Mouse (Mus musculus): Measurements from ENCODE around the gene Socs7. TPM values are rescaled to one million over a fixed set of nuclear protein-coding genes. Genes with fewer than 3 reads are reported as not detected.
A peak's percentile ranks its signal among the peaks of the same experiment; 100 is the strongest.

Gene Socs7
- polyA plus RNA-seq, 1 experiment from 2014 or later = 10.6 TPM

DNA sequence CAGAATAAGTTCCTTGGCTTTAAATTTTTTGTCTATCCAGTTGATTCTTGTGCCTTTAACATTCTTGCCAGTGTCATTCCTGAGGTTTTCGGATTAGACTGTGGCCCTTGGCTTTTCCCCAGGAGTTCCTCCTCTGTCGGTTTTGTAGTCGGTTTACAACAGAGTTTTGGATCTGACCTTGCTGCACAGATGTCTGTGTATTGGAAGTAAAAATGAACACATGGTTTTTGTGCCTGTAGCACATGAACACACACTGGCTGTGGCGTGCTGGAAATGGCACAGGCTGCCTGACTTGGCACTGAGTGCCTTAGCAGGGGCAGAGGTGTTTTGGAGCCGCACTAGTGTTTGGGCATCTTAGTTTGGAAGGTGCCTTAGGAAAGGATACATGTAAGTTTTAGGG lies 6.2 kb downstream of the Socs7 start:
- Histone ChIP-seq H3K9ac (replicated peaks) (no peak overlapping the region), H3K4me3 (no peak overlapping the region), H3K4me2 (replicated peaks) (no peak overlapping the region), H3K27me3 (no peaks in the 10 kb centered on the region), H3K4me1 (peaks cover 66% of the 10 kb centered on the region), H3K36me3 (0 out of 2 replicates have a peak, but pooled peaks cover 3% of the 10 kb centered on the region), H3K9me3 (no peaks in the 10 kb centered on the region), H3K27ac (replicated peaks) (peak overlapping the region; percentile 58; the same call in 1 of the 2 replicates)
- ATAC-seq (replicated peaks) = no peak
- WGBS = 63% methylated on average over 5 of the region's 5 CpGs

DNA sequence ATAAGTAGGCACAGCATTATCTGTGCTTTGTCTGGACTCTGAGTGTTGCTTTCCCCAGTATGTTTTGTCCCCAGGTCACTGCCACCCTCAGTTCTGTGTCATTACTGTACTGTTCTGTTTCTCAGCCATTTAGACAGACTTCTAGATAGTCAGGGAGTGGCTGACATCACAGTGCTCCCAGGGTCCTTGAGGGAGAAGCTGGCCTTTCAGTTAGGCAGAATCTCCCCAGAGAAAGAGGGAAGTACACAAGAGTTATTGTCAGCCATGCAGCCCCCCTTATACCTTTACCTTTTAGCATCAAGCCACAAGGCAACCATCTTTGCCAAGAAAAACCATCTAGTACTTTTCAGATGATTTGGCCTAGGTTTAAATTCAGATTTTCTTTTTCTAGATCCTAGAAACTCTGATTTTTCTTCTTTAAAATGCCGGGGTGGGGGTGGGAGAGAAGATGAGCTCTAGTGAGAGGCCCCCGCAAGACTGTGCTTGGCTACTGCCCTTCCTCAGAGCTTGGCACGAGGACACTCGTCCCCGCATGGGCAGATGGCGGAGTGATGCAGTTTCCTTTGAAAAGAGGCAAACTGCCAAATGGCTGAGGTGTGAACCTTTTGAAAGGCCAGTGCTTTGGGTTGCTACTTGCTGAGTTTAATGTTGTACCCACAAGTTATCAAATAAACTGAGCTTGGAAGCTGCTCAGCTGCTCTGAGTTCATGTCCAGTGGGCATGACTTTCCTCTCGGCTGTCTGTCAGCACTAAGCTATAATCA lies 8.2 kb downstream of the Socs7 start:
- Histone ChIP-seq H3K27ac (replicated peaks) (0 out of 2 replicates have a peak overlapping the region, but pooled peaks have one; percentile 36), H3K27me3 (no peaks in the 10 kb centered on the region), H3K9me3 (no peaks in the 10 kb centered on the region), H3K36me3 (peaks cover 11% of the 10 kb centered on the region; the same call in 1 of the 2 replicates), H3K4me1 (peaks cover 46% of the 10 kb centered on the region), H3K4me3 (no peak overlapping the region), H3K9ac (replicated peaks) (no peak overlapping the region), H3K4me2 (replicated peaks) (no peak overlapping the region)
- ATAC-seq (replicated peaks) = no peak
- 51% methylated on average over 7 of the region's 7 CpGs for WGBS

DNA sequence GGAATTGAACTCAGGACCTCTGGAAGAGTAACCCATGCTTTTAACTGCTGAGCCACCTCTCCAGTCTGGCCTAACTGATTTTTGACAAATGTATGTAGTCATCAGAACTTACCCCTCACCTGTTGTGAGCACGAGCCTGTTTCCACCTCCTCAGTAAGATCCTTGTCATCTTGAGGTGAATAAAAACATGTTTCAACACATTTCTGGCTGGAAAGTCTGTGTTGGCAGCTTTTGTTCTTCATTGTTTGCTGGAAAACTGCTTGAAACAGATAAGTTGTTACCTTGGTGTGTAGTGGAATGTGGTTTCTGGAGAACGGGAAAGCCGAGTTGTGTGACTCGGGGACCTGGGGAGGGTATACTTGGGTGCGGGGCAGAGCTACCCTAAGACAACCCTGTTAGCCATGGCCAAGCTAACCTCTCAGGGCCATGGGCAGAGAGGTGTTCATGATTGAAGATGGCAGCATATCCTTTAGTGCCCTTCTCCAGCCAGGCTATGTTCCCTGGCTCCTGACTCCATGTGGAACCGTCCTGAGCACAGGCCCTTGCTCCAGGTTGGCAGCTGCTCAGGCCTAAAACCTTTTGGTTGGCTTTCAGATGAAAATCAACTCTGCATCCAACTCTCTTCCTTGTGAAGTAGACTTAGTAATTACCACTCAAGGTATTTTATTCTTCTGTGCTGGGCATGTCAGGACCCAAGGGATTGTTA lies 10.0 kb downstream of the Socs7 start:
- Histone ChIP-seq H3K4me3 (no peak overlapping the region), H3K36me3 (peaks cover 21% of the 10 kb centered on the region), H3K27me3 (no peaks in the 10 kb centered on the region), H3K27ac (replicated peaks) (no peak overlapping the region), H3K9me3 (no peaks in the 10 kb centered on the region), H3K4me1 (peaks cover 29% of the 10 kb centered on the region), H3K4me2 (replicated peaks) (no peak overlapping the region), H3K9ac (replicated peaks) (no peak overlapping the region)
- ATAC-seq (replicated peaks) = no peak
- WGBS = 83% methylated on average over 6 of the region's 6 CpGs

DNA sequence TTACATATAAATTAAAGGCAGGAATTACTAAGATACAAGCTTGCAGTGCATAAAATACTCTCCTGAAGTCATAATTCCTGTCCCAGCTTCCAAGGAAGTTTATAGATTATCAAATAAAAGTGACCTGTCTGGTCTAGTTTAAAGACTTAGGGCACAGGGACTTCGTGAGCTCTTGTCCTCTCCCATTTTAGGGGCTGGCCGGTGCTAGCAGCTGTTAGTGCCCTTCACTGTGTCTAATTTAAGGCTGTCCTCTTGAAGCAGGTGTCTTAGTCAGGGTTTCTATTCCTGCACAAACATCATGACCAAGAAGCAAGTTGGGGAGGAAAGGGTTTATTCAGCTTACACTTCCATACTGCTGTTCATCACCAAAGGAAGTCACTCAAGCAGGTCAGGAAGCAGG lies 11.1 kb downstream of the Socs7 start:
- 92% methylated on average over 2 of the region's 2 CpGs for WGBS
- Histone ChIP-seq H3K27me3 (no peaks in the 10 kb centered on the region), H3K4me3 (no peak overlapping the region), H3K4me1 (peaks cover 20% of the 10 kb centered on the region), H3K36me3 (peaks cover 31% of the 10 kb centered on the region), H3K27ac (replicated peaks) (no peak overlapping the region), H3K4me2 (replicated peaks) (no peak overlapping the region), H3K9ac (replicated peaks) (no peak overlapping the region), H3K9me3 (no peaks in the 10 kb centered on the region)
- no peak for ATAC-seq (replicated peaks)

DNA sequence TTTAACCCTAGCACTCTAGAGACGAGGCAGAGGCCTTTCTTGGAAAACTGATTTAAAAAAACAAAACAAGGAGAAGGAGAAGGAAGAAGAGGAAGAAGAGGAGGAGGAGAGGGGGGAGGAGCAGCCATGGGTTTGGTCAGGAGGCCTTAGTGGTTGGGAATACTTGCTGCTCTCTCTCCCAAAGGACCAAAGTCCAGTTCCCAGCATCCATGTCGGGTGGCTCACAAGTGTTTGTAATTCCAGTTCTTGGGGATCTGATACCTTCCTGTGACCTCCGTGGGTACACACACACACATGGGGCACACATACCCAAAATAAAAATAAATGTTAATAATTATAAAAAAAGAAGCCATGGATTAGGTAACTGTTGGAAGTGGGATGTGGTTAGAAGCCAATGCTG lies 17.7 kb downstream of the Socs7 start:
- ATAC-seq (replicated peaks) = no peak
- H3K4me2 ChIP-seq (replicated peaks) = no peak overlapping the region
- no peak overlapping the region for H3K27ac ChIP-seq (replicated peaks)
- H3K4me3 ChIP-seq = no peak overlapping the region
- peaks cover 7% of the 10 kb centered on the region; the same call in 1 of the 2 replicates for H3K4me1 ChIP-seq
- H3K36me3 ChIP-seq = peaks cover 63% of the 10 kb centered on the region
- no peak overlapping the region for H3K9ac ChIP-seq (replicated peaks)
- no peaks in the 10 kb centered on the region for H3K9me3 ChIP-seq
- 92% methylated on average over 3 of the region's 3 CpGs for WGBS
- H3K27me3 ChIP-seq = no peaks in the 10 kb centered on the region

DNA sequence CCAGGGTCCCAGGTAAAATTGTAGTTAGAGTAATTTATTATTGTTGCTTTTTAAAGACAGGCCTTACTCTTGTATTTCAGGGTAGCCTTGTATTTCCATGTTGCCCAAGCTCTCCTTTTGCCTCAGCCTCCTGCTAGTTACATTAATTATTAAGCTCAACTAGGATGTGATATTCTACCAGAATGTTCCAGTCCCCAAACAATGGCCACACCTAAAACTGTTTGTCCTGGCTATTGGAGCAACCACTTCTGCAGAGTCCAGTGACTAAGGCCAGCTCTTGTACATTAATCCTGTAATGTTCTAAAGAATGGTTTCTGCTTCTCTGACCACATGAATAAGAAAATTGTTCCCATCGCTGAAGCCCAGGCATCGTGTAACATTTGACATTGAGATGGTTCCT lies 20.7 kb downstream of the Socs7 start:
- H3K4me3 ChIP-seq = no peak overlapping the region
- H3K4me2 ChIP-seq (replicated peaks) = no peak overlapping the region
- no peak overlapping the region; the same call in 1 of the 2 replicates for H3K27ac ChIP-seq (replicated peaks)
- WGBS = 91% methylated on average over 2 of the region's 2 CpGs
- no peak for ATAC-seq (replicated peaks)
- no peak overlapping the region for H3K9ac ChIP-seq (replicated peaks)
- peaks cover 52% of the 10 kb centered on the region for H3K36me3 ChIP-seq
- H3K9me3 ChIP-seq = no peaks in the 10 kb centered on the region
- H3K4me1 ChIP-seq = peaks cover 7% of the 10 kb centered on the region; the same call in 1 of the 2 replicates
- H3K27me3 ChIP-seq = no peaks in the 10 kb centered on the region

DNA sequence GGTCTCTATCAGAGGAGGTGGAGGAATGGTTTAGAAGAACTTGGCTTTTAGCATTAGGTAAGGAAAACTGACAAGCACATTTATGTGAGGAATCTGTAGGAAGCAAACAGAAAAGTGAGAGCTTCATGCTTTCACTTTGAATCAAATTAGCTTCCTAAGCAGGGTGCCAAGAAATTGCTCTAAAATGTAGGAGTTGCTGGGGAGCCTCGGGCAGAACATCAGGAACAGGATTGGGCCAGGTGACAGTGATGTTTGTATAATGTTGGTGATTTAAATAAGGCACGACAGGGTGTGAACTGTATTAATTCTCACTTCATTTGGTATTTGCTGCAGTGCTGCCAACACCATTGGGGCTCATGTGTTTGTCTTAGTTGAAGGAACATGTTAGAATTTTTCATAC lies 21.4 kb downstream of the Socs7 start:
- no peak overlapping the region for H3K9ac ChIP-seq (replicated peaks)
- H3K4me2 ChIP-seq (replicated peaks) = no peak overlapping the region
- H3K27me3 ChIP-seq = no peaks in the 10 kb centered on the region
- no peak overlapping the region for H3K4me3 ChIP-seq
- H3K9me3 ChIP-seq = no peaks in the 10 kb centered on the region
- peaks cover 7% of the 10 kb centered on the region; the same call in 1 of the 2 replicates for H3K4me1 ChIP-seq
- H3K27ac ChIP-seq (replicated peaks) = peak overlapping the region; percentile 11; the same call in 1 of the 2 replicates
- 51% methylated on average over 2 of the region's 2 CpGs for WGBS
- H3K36me3 ChIP-seq = peaks cover 49% of the 10 kb centered on the region
- no peak for ATAC-seq (replicated peaks)

DNA sequence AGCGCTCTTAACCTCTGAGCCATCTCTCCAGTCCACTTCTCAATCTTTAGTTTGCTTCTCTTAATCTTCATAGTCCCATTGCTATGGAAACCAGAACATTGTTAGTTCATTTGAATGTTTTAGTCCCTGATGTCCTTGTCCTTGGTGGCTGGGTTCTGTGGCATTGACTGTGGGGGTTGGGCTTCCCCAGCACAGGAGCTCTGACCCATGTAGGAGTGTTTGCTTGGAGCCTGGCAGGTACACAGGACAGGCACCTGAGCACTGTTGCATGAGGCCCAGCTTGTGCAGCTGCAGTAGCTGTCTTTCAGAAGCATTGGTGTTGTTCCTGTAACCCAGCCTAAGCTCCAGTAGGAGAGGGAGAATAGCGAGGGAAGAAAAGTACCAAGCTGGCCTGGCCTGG lies 25.5 kb downstream of the Socs7 start:
- Histone ChIP-seq H3K9ac (replicated peaks) (no peak overlapping the region), H3K4me2 (replicated peaks) (no peak overlapping the region), H3K27me3 (no peaks in the 10 kb centered on the region), H3K36me3 (peaks cover 67% of the 10 kb centered on the region), H3K9me3 (no peaks in the 10 kb centered on the region), H3K4me1 (peaks cover 13% of the 10 kb centered on the region), H3K27ac (replicated peaks) (no peak overlapping the region), H3K4me3 (no peak overlapping the region)
- 87% methylated on average over 2 of the region's 2 CpGs for WGBS
- no peak for ATAC-seq (replicated peaks)

DNA sequence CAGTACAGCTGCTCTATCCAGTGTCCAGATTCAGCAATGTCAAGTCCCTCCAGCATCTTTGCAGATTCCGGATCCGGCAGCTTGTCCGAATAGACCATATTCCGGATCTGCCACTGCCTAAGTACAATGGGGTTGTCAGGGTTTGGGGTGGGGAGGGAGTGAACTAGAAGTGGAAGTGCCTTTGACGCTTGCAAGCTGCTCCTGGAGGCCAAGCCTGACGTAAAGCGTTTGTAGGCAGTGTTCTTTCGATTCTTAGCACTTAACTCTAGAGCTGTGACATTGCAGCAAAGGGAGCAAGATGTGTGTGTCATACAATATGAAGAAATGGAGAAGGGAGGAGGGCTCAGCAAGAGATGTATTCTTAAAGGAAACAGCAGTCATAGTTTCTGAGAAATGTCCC lies 26.8 kb downstream of the Socs7 start:
- H3K4me3 ChIP-seq = no peak overlapping the region
- H3K27me3 ChIP-seq = no peaks in the 10 kb centered on the region
- no peak overlapping the region for H3K4me2 ChIP-seq (replicated peaks)
- H3K9ac ChIP-seq (replicated peaks) = no peak overlapping the region
- ATAC-seq (replicated peaks) = no peak
- H3K36me3 ChIP-seq = peaks cover 69% of the 10 kb centered on the region
- WGBS = 85% methylated on average over 8 of the region's 8 CpGs
- H3K4me1 ChIP-seq = peaks cover 6% of the 10 kb centered on the region; the same call in 1 of the 2 replicates
- no peak overlapping the region for H3K27ac ChIP-seq (replicated peaks)
- H3K9me3 ChIP-seq = no peaks in the 10 kb centered on the region

DNA sequence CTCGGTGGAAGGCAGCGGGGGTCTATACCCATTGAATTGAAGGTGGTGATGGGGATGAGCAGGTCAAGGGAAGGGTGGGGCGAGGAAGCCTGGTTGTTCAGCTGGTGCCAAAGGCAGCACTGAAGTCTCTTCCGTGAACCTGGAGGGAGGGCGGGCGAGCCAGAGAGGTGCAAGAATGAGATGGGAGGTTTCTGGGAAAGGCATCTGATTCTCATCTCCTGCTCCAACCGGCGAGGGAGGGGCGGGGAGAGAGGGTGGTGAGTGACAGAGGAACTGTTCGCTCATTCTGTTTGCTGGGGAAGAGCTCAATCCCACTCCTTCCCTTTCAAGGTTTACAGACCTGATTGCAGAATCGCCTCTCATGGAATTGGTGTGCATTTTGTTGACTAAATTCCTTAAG lies 31.3 kb downstream of the Socs7 start:
- no peak overlapping the region for H3K9ac ChIP-seq (replicated peaks)
- H3K36me3 ChIP-seq = peaks cover 62% of the 10 kb centered on the region
- no peak overlapping the region for H3K4me2 ChIP-seq (replicated peaks)
- peaks cover 6% of the 10 kb centered on the region; the same call in 1 of the 2 replicates for H3K4me1 ChIP-seq
- H3K4me3 ChIP-seq = no peak overlapping the region
- no peaks in the 10 kb centered on the region for H3K9me3 ChIP-seq
- ATAC-seq (replicated peaks) = no peak
- H3K27me3 ChIP-seq = no peaks in the 10 kb centered on the region
- WGBS = 82% methylated on average over 11 of the region's 11 CpGs
- no peak overlapping the region for H3K27ac ChIP-seq (replicated peaks)

DNA sequence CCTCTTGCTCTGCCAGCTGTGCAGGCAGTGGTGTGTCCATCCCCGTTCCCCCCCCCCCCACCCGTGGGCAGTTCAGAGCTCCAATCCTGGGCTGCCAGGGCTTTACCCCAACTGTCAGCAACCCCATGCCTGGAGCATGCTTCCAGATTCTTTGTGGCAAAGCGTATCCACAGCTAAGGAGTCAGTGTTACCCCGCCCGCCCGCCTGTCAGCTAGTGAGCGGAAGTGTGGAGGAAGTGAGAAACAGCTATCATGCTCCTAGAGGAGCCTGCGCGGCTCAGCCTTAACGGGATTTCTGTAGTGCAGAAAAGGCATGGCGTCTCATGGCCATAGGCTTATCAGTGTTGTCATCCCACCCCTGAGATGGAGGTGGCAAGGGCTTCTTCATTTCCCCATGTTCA lies 31.8 kb downstream of the Socs7 start:
- no peaks in the 10 kb centered on the region for H3K9me3 ChIP-seq
- H3K27ac ChIP-seq (replicated peaks) = no peak overlapping the region
- H3K9ac ChIP-seq (replicated peaks) = no peak overlapping the region
- no peak overlapping the region for H3K4me2 ChIP-seq (replicated peaks)
- peaks cover 6% of the 10 kb centered on the region; the same call in 1 of the 2 replicates for H3K4me1 ChIP-seq
- ATAC-seq (replicated peaks) = no peak
- H3K27me3 ChIP-seq = no peaks in the 10 kb centered on the region
- peaks cover 57% of the 10 kb centered on the region for H3K36me3 ChIP-seq
- no peak overlapping the region for H3K4me3 ChIP-seq
- 84% methylated on average over 11 of the region's 11 CpGs for WGBS

DNA sequence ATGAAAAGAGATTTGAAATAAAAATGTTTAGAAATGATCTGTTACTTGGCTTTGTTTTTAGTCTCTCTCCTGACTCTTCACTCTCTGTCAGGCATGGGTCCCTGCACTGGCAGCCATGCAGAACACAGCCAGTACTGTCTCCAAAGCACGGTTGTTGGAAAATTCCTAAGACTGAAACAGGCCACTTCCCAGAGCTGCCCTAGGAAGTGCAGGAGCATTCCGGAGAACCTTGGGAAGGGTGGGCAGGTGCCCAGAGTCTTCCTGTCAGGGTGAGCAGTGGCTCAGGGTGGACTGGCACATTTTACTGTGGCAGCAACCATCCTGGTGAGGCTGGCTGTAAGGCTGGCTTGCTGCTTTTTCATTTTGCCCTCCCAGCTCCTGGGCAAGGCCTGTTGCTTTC lies 36.2 kb downstream of the Socs7 start:
- H3K27ac ChIP-seq (replicated peaks) = no peak overlapping the region
- WGBS = 92% methylated on average over 2 of the region's 2 CpGs
- no peaks in the 10 kb centered on the region for H3K27me3 ChIP-seq
- H3K4me1 ChIP-seq = peaks cover 16% of the 10 kb centered on the region
- H3K4me3 ChIP-seq = no peak overlapping the region
- ATAC-seq (replicated peaks) = no peak
- H3K4me2 ChIP-seq (replicated peaks) = no peak overlapping the region
- no peaks in the 10 kb centered on the region for H3K9me3 ChIP-seq
- H3K36me3 ChIP-seq = peaks cover 20% of the 10 kb centered on the region
- no peak overlapping the region for H3K9ac ChIP-seq (replicated peaks)
